Mouse (Mus musculus) natural killer cell, adult 2 months (primary cell): Measurements from ENCODE around the gene Tex13c1.

Experiments used
- DNase-seq, 2 experiments: peaks; one replicate each; pipeline ENCODE4 v3.0.0; 2022; ENCODE audit warnings: low spot score in 2 of 2

The Tex13c1 gene

DNA sequence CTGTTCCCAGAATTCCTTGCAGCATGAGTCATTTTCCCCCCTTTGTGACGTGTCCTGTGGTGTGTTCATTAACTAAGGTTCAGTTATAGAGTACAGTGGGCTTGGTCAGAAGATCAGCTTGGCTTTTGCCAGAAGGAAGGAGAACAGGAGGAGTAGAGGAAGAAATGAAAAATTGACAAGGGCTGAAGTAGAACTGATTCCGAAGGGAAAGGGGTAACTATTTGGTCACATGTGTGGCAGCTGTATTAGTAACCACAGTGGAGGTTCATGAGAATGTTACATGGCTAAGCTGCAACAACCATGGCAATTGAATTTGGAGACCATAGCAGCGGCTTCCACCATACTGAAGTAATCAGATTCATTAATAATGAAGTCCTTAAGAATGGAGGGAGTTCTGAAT lies at the start of gene Tex13c1:
TSS of gene Tex13c1 (plus strand) at position 301 of the 400 bp plus-strand sequence.
- no peak for DNase-seq
